ENCODE assay signal across 11 mouse cellular contexts in the genomic region with DNA sequence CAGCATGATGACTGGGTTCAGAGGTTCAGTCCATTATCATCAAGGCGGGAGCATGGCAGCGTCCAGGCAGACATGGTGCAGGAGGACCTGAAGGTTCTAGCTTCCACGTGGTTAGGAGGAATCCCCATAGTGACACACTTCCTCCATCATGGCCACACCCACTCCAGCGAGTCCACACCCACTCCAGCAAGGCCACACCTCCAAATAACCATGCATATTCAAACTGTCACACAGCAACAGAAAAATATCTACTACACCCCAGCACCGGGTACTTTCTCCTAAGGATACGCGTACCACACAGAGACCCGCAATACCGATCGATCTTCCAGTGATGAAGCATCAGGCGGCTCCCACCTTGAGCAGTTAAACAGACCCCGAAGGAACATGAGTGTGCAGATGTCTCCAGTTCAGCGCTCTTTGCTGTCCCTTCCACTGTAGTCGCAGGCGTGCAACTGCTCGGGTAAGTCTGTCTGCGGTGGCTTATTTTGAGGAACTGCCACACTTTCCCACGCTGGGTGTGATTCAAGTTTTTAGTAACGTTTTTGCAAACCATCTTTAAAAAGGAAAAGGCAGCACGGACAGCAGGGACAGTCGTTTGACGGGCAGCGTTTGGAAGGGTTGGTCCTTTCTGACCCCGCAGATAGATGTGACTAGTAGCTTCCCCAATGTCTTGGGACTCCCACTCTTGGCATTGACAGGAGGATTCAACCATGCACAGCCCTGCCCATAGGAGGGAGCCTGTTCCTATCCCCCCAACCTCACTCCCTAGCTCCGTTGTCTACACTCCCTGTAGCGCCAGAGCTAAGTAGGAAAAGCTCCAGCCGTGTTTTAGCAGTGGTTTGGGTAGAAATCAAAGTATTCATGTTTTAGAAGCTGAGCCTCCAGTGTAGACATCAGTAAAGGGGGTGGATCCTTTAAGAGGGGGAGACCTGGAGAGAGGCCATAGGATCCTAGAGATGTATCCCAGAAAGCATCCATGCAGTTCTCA. TPM values are rescaled to one million over a fixed set of nuclear protein-coding genes. Genes with fewer than 3 reads are reported as not detected.
DNase-seq lines count a peak whose midpoint lies in the region; ATAC-seq lines count a peak whose summit lies in the region.
"Had no signal": no experiment of that assay in that cellular context is flagged by ENCODE, and none has a peak within 500 bp of the region (broad histone marks: within the 10 kb centered on the region; RNA-seq: fewer than 3 reads in every experiment).

No protein-coding gene starts in this region.

- peak; percentile 89 for ATAC-seq in megakaryocyte, adult 5-6 weeks (ENCODE audit: poor library complexity, severe bottlenecking)
- ATAC-seq in hindbrain, embryonic 16.5 days = no peak

- H3K36me3 ChIP-seq in hindbrain, embryonic 16.5 days (ENCODE audit: control insufficient read depth, insufficient read depth, low read length) = no peaks in the 10 kb centered on the region
- H3K36me3 ChIP-seq: neural tube, embryonic 13.5 days had no signal

- H3K9me3 ChIP-seq in hindbrain, embryonic 16.5 days (ENCODE audit: control insufficient read depth, low read length) = no peaks in the 10 kb centered on the region
- H3K9me3 ChIP-seq: neural tube, embryonic 13.5 days had no signal

- no peaks in the 10 kb centered on the region for H3K27me3 ChIP-seq in hindbrain, embryonic 16.5 days (replicated peaks; ENCODE audit: control insufficient read depth, insufficient read depth, low read length)
- H3K27me3 ChIP-seq: neural tube, embryonic 13.5 days had no signal

- H3K4me1 ChIP-seq in hindbrain, embryonic 16.5 days (ENCODE audit: control insufficient read depth, insufficient read depth, low read depth, low read length) = no peaks in the 10 kb centered on the region
- H3K4me1 ChIP-seq: neural tube, embryonic 13.5 days had no signal

- WGBS in hindbrain, embryonic 16.5 days = 70% methylated on average over 27 of the region's 27 CpGs

- H3K27ac ChIP-seq in hindbrain, embryonic 16.5 days (ENCODE audit: low read depth, low read length) = no peak overlapping the region
- H3K27ac ChIP-seq: neural tube, embryonic 13.5 days had no signal

- H3K4me2 ChIP-seq in hindbrain, embryonic 16.5 days (ENCODE audit: low read length) = no peak overlapping the region
- H3K4me2 ChIP-seq: neural tube, embryonic 13.5 days had no signal

- DNase-seq in right cerebral cortex, adult 18-20 months = peak; percentile 59
- DNase-seq in right cerebral cortex, postnatal 4 days = no peak
- peak; percentile 77 for DNase-seq in brain, adult 2 months (ENCODE audit: low read depth, low spot score)
- peak; percentile 52 for DNase-seq in thymus, postnatal 25 days
- no peak for DNase-seq in gastrocnemius, adult 18-20 months (ENCODE audit: low spot score)
- no peak for DNase-seq in urinary bladder, postnatal 4 days (ENCODE audit: low spot score in 2 of 2)
- DNase-seq: adrenal gland, postnatal 14 days; kidney, adult 9 months had no signal

- no peak overlapping the region for H3K9ac ChIP-seq in hindbrain, embryonic 16.5 days (ENCODE audit: low read depth, low read length)
- H3K9ac ChIP-seq: neural tube, embryonic 13.5 days had no signal

- H3K4me3 ChIP-seq in hindbrain, embryonic 16.5 days (ENCODE audit: low read length) = no peak overlapping the region
- H3K4me3 ChIP-seq: neural tube, embryonic 13.5 days had no signal

RNA-seq across cellular contexts. Expression of gene Agpat3, which starts 20.7 kb away (rescaled TPM):
- 1.8 and 2.4 TPM in 2 replicates for total RNA-seq in megakaryocyte, adult 5-6 weeks (2015)
- total RNA-seq in megakaryocyte, adult 5-6 weeks (2017) = 2.8 and 5.2 TPM in 2 replicates
- total RNA-seq in gastrocnemius, adult 18-20 months (2021) = 100 to 1,000 TPM; 115 to 118 TPM
- polyA plus RNA-seq in hindbrain, embryonic 16.5 days (2015; fragmentation: Nextera tagmentation; extraction: Ambion mirVana) = 44.0 and 70.1 TPM in 2 replicates

RNA-seq across cellular contexts. Expression of gene Rrp1, which starts 39.9 kb away (rescaled TPM):
- 32.9 and 38.3 TPM in 2 replicates for total RNA-seq in megakaryocyte, adult 5-6 weeks (2015)
- total RNA-seq in megakaryocyte, adult 5-6 weeks (2017) = 173 and 213 TPM in 2 replicates
- 10 to 100 TPM; 60.3 to 70.5 TPM for total RNA-seq in gastrocnemius, adult 18-20 months (2021)
- polyA plus RNA-seq in hindbrain, embryonic 16.5 days (2015; fragmentation: Nextera tagmentation; extraction: Ambion mirVana) = 422 and 440 TPM in 2 replicates

RNA-seq across cellular contexts. Expression of gene Cstb, which starts 52.5 kb away (rescaled TPM):
- total RNA-seq in megakaryocyte, adult 5-6 weeks (2015) = 122 and 148 TPM in 2 replicates
- 119 and 125 TPM in 2 replicates for total RNA-seq in megakaryocyte, adult 5-6 weeks (2017)
- 10 to 100 TPM; 10.1 to 17.7 TPM for total RNA-seq in gastrocnemius, adult 18-20 months (2021)
- 86.1 and 102 TPM in 2 replicates for polyA plus RNA-seq in hindbrain, embryonic 16.5 days (2015; fragmentation: Nextera tagmentation; extraction: Ambion mirVana)

Comparison
In these comparisons a context has a peak if more than half of its experiments do, and no peak if none do; other contexts are left out.
1. DNase-seq: peak in right cerebral cortex, adult 18-20 months (single experiment), brain, adult 2 months (single experiment) and thymus, postnatal 25 days (single experiment); none in right cerebral cortex, postnatal 4 days (single experiment), gastrocnemius, adult 18-20 months (single experiment) and urinary bladder, postnatal 4 days (0 of 2).
2. RNA of gene Agpat3, which starts 20.7 kb away (total RNA-seq): 115 to 118 TPM in gastrocnemius, adult 18-20 months; 1.8 to 5.2 TPM in megakaryocyte, adult 5-6 weeks; every median in the first group is over 10 times any median in the second.
3. RNA of gene Cstb, which starts 52.5 kb away (total RNA-seq): 119 to 148 TPM in megakaryocyte, adult 5-6 weeks; 10.1 to 17.7 TPM in gastrocnemius, adult 18-20 months; every median in the first group is over 4 times any median in the second.